Mouse (Mus musculus): ENCODE results near the gene Hoxa13. TPM values are rescaled to one million over a fixed set of nuclear protein-coding genes. Genes with fewer than 3 reads are reported as not detected.

The Hoxa13 gene
- polyA plus RNA-seq, 1 experiment from 2014 or later = not detected

- Histone ChIP-seq H3K27ac (no peak overlapping the region), H3K4me3 (ENCODE audit: inconsistent target) (no peak overlapping the region)
- WGBS (ENCODE audit: missing documents) = 83% methylated on average over 9 of the region's 9 CpGs
These were observed 41.3 kb downstream of the Hoxa13 start for GRCm38 (mm10) chr6:52219234-52219942.

GRCm38 (mm10) chr6:52218643-52219215 is 42.0 kb downstream of the Hoxa13 start:
- H3K79me2 ChIP-seq (ENCODE audit: inconsistent target) = no peaks in the 10 kb centered on the region
- H3K36me3 ChIP-seq (ENCODE audit: inconsistent target) = no peaks in the 10 kb centered on the region
- 49% methylated on average over 14 of the region's 14 CpGs for WGBS (ENCODE audit: missing documents)
- no peak overlapping the region for H3K4me3 ChIP-seq (ENCODE audit: inconsistent target)
- H3K27ac ChIP-seq = no peak overlapping the region

More at GRCm38 (mm10) chr6:52219234-52219942, 41.3 kb downstream of the Hoxa13 start:
- Histone ChIP-seq H3K79me2 (ENCODE audit: inconsistent target) (no peaks in the 10 kb centered on the region), H3K36me3 (ENCODE audit: inconsistent target) (no peaks in the 10 kb centered on the region)

- H3K36me3 ChIP-seq (ENCODE audit: inconsistent target) = no peaks in the 10 kb centered on the region
- H3K27ac ChIP-seq = no peak overlapping the region
- no peak overlapping the region for H3K4me3 ChIP-seq (ENCODE audit: inconsistent target)
- no peaks in the 10 kb centered on the region for H3K79me2 ChIP-seq (ENCODE audit: inconsistent target)
- 17% methylated on average over 23 of the region's 23 CpGs for WGBS (ENCODE audit: missing documents)
These were observed 42.6 kb downstream of the Hoxa13 start for GRCm38 (mm10) chr6:52217895-52218642.

GRCm38 (mm10) chr6:52217459-52217768 is 43.3 kb downstream of the Hoxa13 start:
- H3K27ac ChIP-seq = no peak overlapping the region
- H3K4me3 ChIP-seq (ENCODE audit: inconsistent target) = peak overlapping the region; percentile 15; the same call in 1 of the 2 replicates
- under 1% methylated on average over 23 of the region's 25 CpGs for WGBS (ENCODE audit: missing documents)
- H3K79me2 ChIP-seq (ENCODE audit: inconsistent target) = no peaks in the 10 kb centered on the region
- no peaks in the 10 kb centered on the region for H3K36me3 ChIP-seq (ENCODE audit: inconsistent target)

GRCm38 (mm10) chr6:52216691-52217458 is 43.8 kb downstream of the Hoxa13 start:
- H3K27ac ChIP-seq = no peak overlapping the region
- 2% methylated on average over 60 of the region's 60 CpGs for WGBS (ENCODE audit: missing documents)
- H3K4me3 ChIP-seq (ENCODE audit: inconsistent target) = peak overlapping the region; percentile 15; the same call in 1 of the 2 replicates
- no peaks in the 10 kb centered on the region for H3K79me2 ChIP-seq (ENCODE audit: inconsistent target)
- no peaks in the 10 kb centered on the region for H3K36me3 ChIP-seq (ENCODE audit: inconsistent target)

- H3K79me2 ChIP-seq (ENCODE audit: inconsistent target) = no peaks in the 10 kb centered on the region
- no peak overlapping the region for H3K4me3 ChIP-seq (ENCODE audit: inconsistent target)
- no peaks in the 10 kb centered on the region for H3K36me3 ChIP-seq (ENCODE audit: inconsistent target)
- no peak overlapping the region for H3K27ac ChIP-seq
- 14% methylated on average over 30 of the region's 30 CpGs for WGBS (ENCODE audit: missing documents)
These were observed 44.7 kb downstream of the Hoxa13 start for GRCm38 (mm10) chr6:52215771-52216535.

GRCm38 (mm10) chr6:52215070-52215469 is 45.6 kb downstream of the Hoxa13 start:
- no peak overlapping the region for H3K4me3 ChIP-seq (ENCODE audit: inconsistent target)
- no peaks in the 10 kb centered on the region for H3K36me3 ChIP-seq (ENCODE audit: inconsistent target)
- H3K27ac ChIP-seq = no peak overlapping the region
- H3K79me2 ChIP-seq (ENCODE audit: inconsistent target) = no peaks in the 10 kb centered on the region
- whole genome bisulfite sequencing (ENCODE audit: missing documents) = 91% methylated on average over 3 of the region's 3 CpGs

- Histone ChIP-seq H3K36me3 (ENCODE audit: inconsistent target) (no peaks in the 10 kb centered on the region), H3K27ac (no peak overlapping the region), H3K4me3 (ENCODE audit: inconsistent target) (no peak overlapping the region), H3K79me2 (ENCODE audit: inconsistent target) (no peaks in the 10 kb centered on the region)
- WGBS (ENCODE audit: missing documents) = 37% methylated on average over 5 of the region's 5 CpGs
These were observed 46.4 kb downstream of the Hoxa13 start for GRCm38 (mm10) chr6:52214271-52214670.

- Histone ChIP-seq H3K36me3 (ENCODE audit: inconsistent target) (no peaks in the 10 kb centered on the region), H3K27ac (no peak within 1 kb of the TSS)
- 4% methylated on average over 38 of the region's 38 CpGs for WGBS (ENCODE audit: missing documents)
These were observed 47.3 kb downstream of the Hoxa13 start, which contains the start of the genes Hoxa3 and Gm28308 for GRCm38 (mm10) chr6:52213119-52213986. TSS of gene Hoxa3 (minus strand) at chr6:52213336. TSS of gene Gm28308 (minus strand) at chr6:52213339.

GRCm38 (mm10) chr6:52212556-52213118 is 48.0 kb downstream of the Hoxa13 start:
- Histone ChIP-seq H3K27ac (no peak overlapping the region), H3K79me2 (ENCODE audit: inconsistent target) (no peaks in the 10 kb centered on the region), H3K4me3 (ENCODE audit: inconsistent target) (peak overlapping the region; percentile 41), H3K36me3 (ENCODE audit: inconsistent target) (no peaks in the 10 kb centered on the region)
- 3% methylated on average over 22 of the region's 22 CpGs for WGBS (ENCODE audit: missing documents)

More at GRCm38 (mm10) chr6:52213119-52213986, 47.3 kb downstream of the Hoxa13 start, which contains the start of the genes Hoxa3 and Gm28308:
- no peaks in the 10 kb centered on the region for H3K79me2 ChIP-seq (ENCODE audit: inconsistent target)
- H3K4me3 ChIP-seq (ENCODE audit: inconsistent target) = peak within 1 kb of the TSS; percentile 41

- 4% methylated on average over 13 of the region's 13 CpGs for WGBS (ENCODE audit: missing documents)
- H3K79me2 ChIP-seq (ENCODE audit: inconsistent target) = no peaks in the 10 kb centered on the region
- no peak overlapping the region for H3K27ac ChIP-seq
- peak overlapping the region; percentile 41 for H3K4me3 ChIP-seq (ENCODE audit: inconsistent target)
- no peaks in the 10 kb centered on the region for H3K36me3 ChIP-seq (ENCODE audit: inconsistent target)
These were observed 48.7 kb downstream of the Hoxa13 start for GRCm38 (mm10) chr6:52211961-52212360.

GRCm38 (mm10) chr6:52211170-52211935 is 49.3 kb downstream of the Hoxa13 start:
- WGBS (ENCODE audit: missing documents) = 5% methylated on average over 37 of the region's 37 CpGs
- Histone ChIP-seq H3K79me2 (ENCODE audit: inconsistent target) (no peaks in the 10 kb centered on the region), H3K27ac (no peak overlapping the region), H3K4me3 (ENCODE audit: inconsistent target) (peak overlapping the region; percentile 41; the same call in 1 of the 2 replicates), H3K36me3 (ENCODE audit: inconsistent target) (no peaks in the 10 kb centered on the region)
